Mouse (Mus musculus) megakaryocyte, adult 5-6 weeks (primary cell): Measurements from ENCODE around the gene Gm20388. TPM values are rescaled to one million over a fixed set of nuclear protein-coding genes. Genes with fewer than 3 reads are reported as not detected.

Experiments used
- ATAC-seq: 2 replicates; pipeline ENCODE4 v1.8.0; 2016; ENCODE audit warnings: mild to moderate bottlenecking, inconsistent platforms; ENCODE audit not compliant: poor library complexity, severe bottlenecking
- total RNA-seq, 2 experiments: library from RNA; stranded (forward) in 1 of 2; stranded (reverse) in 1 of 2; fragments of 153-499, 151-499 nt in 1 of 2; fragments of 221-1000, 200-1000 nt in 1 of 2; gene quantifications; 2 replicates each; pipeline versions ENCODE4 v1.2.3 to v1.2.4; 2015 to 2017

The Gm20388 gene
- total RNA-seq, 2 experiments from 2014 or later: 7.6 to 15.5 TPM

DNA sequence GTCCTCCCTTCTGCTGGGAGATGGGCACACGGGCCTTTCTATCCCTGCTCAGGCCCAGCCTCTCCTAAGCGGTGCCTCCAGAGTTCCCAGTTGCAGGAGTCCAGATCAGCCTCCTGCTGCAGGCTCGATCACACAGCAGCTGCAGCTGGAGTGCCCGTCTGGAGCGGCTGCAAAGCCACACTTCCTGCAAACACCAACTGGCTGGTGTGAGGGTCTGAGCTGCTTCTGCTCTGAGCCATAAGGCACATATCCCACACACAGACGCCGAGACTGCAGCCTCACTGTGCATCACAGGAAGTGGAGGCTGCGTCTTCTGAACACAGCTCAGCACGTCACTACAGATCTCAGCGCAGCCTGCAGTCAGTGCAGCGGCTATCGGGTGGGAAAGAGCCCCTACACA is 2756.2 kb downstream of the Gm20388 start:
- ATAC-seq: peak; percentile 50

DNA sequence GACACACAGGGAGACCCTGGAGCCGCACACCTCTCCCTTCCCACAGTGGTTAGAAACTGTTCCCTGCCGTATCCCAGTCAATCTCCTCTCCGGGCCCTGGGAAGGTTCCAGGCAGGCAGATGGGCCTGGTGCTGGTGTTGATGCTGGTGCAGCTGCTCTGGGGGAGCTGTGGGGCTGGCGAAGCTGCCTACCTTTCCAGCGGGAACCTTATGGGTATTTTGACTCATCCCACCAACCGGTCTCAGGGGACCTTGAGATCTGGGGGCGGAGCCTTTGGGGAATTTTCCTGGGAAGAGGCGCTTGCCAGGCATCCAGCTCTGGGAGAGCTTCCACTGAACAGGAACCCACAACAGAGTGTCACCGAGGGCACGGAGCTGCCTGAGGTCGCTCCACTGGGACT is 2757.2 kb downstream of the Gm20388 start:
- no peak for ATAC-seq

DNA sequence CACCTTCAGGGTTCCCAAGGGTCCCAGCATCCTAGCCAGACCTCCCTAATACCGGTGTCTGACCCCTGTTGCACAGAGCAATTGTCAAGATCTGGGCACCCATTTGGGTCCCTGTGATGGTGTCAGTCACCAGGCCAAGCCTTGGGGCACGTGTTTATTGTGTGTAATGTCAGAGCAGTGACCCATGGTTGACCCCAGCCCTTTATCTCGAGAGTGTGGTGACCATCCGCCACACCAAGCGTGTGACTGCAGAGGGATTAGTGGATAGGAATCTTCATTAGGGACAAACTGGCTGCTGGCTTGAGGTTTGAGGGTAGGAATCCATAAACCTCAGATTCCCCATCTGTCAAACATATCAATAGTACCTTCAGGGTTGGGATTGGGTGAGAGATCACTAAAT is 2758.7 kb downstream of the Gm20388 start:
- no peak for ATAC-seq

DNA sequence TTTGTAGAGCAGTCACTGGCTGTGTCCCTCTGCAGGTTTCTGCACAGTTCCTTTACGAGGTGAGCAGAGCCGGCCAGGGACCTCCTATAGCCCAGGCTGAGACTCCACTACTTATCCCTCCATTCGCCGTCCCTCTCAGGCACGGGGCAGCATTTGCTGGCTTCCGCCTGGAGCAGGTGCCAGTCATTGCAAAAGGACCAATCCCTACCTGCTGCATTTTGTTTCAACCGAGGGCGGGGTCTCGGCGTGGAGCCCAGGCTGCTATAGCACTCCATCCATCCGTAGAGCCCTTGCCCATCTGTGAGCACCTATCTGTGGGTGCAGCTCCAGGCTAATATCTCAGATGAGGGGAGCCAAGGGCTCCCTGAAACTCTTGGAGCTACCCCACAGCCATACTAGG is 2759.4 kb downstream of the Gm20388 start:
- ATAC-seq: no peak

DNA sequence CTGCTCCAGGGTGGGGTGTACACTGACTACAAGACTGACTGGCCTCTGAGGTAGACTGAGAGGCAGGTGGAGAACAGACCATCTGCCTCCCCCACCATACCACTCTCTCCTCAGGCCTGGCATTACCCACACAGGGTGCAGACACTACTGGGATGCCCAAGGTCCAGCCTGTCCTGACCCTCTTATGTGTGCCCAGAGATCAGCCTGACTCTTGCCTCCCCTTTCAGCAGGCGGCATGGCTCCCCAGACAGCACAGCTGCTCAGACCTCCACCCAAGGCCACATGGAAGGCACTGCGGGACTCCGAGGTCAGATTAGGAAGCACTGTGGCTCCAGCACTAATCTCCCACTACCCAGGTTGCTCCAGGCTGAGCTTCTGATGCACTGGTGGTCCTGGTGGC is 2760.1 kb downstream of the Gm20388 start:
- ATAC-seq: no peak

DNA sequence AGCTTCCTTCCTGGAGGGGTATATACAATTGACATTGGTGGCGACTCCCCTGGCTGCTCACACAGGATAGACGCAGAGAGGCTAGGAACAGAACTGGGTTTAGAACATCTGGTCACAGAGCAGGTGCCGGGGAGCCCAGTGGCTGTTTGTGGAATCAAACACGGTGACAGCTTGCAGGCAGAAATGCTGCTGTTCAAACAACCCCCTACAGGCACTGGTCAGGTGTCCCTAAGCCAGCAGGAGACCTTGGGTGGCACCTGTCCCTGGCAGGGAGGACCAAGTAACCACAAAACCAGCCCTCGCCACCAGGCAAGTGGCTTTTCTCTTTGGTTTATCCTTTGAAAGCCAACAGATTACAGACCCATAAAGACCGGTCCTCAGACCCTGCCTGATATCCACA is 2761.3 kb downstream of the Gm20388 start:
- ATAC-seq: no peak

DNA sequence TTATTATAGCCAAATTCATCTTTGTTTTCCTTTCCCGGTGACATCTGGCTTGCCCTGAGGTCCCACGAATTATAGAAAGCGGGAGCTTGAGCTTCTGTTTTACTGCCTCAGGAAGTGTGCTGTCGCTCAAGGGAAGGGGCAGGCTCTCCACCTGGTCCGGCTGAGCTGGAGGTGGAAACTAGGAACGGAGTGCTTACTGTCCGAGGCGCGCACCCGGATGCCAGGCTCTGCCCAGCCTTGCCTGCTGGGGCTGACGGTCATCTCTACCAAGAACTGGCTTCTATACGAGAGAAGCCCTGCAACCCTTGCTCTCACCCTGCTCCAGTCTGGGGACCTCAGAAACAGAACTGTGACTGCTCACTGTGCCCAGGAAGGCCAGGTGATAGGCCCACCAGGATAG is 2763.3 kb downstream of the Gm20388 start:
- no peak for ATAC-seq

DNA sequence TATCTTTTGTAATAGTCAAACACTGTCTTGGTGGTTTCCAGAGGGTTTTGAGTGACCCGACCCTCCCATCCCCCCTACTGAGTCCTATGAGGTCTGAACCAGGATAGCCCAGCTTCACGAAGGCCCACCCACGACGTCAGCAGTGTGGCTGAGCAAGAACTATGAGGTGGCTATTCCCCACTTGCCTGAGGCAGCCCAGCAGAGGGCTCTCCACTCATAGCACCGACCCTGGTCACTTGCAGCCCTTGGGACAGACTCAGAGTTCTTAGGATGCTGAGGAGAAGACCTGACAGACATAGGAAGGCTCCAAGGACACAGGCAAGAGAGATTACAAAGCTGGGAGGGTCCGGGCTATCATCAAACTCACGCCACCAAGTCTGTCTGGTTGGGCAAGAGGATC is 2764.4 kb downstream of the Gm20388 start:
- no peak for ATAC-seq

DNA sequence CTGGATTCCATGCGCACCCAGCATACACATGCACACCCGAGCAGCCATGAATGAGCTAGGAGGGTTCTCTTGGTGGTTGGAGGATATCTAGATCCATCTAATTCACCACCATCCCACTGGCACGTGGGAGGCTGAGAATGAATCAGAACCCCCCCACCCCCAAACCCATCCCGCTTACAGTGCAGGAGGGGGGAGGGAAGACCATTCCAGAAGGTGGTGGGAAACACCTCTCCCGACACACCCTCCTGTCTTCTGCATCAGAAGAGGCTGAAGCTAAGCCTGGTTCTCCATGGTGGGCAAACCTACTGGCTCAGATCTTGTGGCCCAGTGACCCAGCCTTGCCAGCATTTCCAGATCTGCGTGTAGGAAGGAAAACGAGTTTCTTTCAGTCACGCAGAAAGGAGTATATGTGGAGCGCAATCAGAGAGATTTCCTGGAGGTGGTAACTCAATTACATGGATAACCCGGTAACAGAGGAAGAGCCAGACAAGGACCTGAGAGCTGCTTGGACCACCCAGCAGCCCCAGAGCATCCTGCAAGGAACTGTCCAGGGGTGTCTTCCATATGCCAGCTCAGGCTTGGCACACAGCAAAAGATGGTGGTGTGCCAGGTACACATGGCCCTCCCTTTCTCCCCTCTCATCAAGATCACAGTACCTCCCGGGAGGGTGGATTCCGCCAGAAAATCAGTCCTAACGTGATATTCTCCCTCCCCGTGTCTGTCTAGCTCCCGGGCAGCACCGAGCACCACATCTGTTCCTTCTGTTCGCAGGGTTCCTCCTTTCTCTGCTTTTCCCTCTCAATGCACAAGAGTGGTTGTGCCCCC is 2765.2 kb downstream of the Gm20388 start:
- ATAC-seq: no peak

DNA sequence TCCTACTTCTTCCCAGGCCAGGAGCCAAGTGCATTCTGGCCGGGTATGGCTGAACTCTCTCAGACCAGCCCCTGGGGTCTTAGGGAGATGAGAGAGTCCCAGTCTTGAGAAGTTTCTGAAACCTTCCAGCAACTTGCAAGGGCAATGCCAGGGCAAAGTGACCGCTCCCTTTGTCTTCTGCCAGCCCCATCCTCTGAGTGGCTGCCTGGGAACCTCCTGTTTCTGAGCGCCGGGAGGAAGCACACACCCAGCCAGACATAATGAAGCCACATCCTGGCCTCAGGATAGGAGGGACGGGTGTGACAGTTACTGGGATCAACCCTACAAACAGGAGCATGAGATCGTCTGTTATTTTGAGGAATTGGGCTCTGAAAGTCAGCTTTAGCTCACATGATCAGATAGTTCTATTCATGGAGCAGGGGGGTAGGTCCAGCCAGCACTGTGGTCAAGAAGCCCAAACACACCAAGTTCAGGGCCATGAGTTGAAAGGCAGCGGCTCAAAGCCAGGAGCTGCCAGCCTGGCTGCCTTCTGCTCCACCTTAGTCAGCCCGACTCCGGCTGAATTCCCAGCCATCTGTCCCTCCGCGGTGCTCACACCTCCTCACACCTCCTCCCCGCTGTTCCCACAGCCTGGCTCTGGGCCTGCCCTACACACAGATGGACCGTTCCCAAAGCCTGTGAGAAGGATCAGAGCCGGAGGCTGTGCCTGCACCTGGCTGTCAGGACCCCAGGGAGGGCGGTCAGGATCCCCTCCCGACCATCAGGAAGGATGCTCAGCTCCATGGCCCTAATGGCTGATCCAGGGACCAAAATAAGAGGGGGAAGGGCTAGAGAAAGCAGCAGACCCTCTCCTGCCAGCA is 2766.2 kb downstream of the Gm20388 start:
- ATAC-seq: peak; percentile 17; the same call in 1 of the 2 replicates

DNA sequence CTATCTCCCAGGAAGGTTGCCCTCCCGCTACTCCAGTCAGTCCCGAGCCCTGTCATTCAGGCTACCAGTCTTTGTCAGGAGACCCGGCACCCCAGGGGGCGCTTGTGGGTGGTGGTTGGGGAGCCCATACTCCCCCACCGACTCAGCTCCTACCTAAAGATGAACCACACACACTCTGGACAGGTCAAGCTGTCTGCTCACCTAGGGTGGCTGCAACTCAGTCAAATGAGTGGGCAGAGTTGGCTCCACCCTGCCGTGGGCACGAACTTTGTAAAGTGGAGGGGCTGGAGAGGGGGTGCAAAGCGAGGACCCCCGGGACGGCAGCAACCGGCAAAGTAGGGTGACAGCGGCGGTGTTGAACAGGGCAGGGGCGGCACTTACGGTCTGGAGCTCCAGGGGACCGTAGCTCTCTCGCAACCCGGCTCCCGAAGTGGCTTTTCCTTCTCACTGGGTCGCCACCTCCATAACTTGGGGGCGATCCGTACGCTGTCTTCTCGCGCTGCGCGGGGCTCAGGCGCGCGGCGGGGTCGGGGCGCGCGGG is 2766.9 kb downstream of the Gm20388 start:
- no peak for ATAC-seq

DNA sequence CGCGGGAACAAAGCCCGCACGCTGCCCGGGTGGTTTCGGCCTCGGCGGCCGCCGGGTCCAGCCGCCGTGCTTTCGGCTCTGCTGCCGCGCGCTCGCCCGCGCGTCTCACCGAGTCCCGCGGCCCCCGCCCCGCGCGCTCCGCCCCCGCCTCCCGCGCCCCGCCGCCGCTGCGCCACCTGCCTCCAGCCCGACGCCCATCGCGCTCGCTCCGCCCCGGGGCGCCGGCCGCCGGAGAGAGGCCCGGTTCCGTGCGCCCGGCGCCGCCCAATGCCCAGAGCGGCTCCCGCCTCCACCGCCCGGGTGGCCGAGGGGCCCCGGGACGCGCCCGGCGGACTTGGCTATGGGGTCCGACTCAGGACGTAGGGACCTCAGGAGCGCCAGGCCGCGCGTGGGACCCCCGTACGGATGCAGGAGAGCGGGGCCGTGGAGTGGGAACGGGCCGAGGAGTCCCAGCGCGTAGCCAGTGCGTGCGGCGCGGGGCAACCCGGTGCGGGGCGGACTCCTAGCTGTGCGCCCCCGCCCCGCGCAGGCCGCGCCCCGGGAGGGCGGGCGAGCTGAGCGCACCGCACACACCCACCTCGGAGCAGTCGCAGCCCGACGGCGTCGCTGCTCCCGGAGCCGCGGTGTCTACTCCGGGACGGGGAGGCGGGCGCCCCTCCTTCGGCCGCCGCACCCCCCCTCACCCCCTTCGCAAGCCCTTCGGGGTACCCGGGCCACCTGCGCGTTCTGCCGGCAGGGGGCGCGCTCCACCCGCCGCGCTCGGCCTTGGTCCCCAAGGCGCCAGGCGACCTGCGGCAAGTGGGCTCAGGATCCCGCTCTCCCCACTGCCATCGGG is 2767.6 kb downstream of the Gm20388 start:
- ATAC-seq: peak; percentile 53

DNA sequence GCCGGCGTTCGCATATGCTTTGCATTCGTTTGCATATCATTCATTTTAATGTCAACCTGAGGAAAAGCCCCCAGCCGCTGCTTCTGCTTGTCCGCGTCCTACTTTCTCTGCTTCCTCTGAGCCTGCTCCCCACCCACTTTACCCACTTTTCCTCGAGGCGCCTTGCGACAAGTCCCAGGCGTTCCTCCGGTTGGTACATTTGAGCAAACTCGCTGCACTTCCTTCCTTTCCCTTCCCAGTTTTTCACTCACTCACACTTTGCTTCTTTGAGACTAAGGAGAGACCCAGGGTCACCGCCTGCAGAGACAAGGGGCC is 2768.2 kb downstream of the Gm20388 start:
- ATAC-seq: no peak

DNA sequence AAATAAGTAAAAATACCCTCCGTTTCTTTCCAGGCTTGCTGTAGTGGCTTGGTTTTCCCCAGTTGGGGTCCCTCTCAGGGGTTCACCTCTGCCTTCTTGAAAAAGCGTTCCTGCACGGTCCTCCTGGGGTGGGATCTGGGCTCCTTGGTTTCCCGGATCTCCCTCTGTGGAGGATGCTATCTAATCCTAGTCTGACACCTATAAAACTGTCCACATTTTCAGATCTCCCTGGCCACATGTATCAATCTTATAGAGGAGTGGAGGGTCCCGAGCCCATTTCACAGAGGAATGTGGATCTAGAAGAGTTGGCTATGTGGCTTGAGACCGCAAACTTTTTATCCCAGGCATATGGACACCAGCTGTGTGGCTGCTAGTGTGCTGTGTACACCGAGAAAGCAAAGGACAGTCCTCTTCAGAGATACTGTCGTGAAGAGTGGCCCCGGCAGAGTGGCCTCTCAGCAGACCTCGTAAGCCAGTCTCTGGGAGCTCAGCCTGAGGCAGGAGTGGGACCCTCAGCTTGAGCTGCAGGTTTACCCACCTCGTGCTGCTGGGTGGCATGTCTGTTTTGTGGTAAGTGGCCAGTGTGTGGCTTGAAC is 2768.8 kb downstream of the Gm20388 start:
- no peak for ATAC-seq

DNA sequence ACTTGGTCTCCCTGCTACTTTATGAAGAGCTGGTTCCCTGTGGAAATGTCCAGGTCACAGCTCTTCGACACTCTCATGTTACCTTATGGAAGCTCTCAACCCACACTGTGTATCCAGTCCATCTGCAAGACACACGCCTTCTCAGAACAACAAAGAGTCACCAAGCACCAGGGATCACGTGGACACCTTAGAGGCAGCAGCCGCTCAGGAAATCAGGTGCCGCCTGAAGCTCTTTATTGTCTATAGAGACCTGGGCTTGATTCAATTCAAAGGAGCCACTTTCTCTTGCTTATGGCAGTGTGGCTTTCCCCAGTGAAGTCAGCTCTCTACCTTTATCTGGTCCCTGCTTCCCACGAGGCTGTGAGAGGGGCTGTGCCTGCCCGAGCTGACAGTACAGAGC is 2769.5 kb downstream of the Gm20388 start:
- ATAC-seq: no peak

DNA sequence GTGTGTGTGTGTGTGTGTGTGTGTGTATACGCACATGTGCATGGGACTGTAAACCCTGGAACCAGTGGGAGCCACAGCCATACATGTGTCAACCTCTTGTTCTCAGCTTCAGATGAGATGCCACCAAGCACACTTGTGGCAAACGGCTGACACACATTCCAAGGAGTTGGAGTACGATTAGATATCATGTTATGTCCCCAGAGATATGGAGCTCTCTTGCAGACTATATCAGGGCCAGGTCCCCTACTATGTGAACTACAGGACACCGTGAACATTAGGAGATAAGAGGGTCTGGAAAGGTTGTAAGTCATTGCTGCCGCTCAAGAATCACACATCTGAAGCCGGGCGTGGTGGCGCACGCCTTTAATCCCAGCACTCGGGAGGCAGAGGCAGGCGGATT is 2772.2 kb downstream of the Gm20388 start:
- no peak for ATAC-seq

DNA sequence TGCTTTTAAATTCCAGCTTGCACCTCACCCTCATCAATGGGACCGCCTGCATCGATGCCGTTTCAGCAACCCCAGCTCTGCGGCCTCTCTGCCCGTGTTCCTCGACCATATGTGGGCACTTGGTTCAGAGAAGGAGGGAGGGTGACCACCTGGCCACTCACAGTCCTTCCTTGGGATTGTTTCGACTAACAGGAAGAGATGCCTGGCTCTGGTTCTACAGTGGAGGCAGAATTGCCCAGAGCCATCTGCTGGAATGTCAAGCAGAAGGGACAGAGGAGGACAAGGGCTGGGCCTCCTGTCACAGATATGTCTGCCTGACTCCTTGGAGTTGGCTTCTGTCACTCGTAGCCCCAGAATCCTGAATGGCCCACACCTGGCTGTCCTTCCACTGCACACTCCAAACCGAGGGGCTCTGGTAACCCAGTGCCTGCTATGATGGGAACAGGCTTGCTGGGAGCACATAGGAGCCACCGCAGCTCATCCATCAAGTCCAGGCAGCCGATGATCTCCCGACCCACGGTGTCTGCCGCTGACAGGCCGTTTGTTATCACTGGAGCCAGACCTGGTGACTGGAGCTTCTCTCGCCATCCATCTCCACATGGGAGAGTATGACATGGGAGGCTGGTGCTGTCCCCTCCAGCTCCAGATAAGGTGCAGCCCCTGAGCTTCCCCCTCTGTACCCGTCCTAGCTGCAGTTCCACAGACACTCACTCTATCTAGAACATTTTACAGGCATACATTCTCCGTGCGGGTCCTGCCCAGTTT is 2774.6 kb downstream of the Gm20388 start:
- no peak for ATAC-seq

DNA sequence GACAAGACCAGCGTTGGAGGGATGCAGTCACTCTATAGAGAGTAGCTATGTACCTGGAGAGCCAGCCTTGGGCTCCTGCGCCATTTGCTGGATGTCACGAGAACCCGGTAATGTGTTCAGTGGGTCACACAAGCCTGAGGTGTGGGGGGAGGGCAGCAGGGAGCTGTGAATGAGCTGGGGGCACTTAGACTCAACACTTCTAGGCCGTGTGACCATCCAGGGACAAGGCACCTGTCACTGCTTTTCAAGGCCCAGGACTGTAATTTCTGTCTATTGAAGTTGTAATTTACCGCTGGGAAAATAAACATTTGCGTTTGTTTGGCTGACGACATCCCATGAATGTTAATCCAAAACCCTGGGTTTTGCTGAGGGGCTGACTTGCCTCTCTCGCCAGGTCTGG is 2776.2 kb downstream of the Gm20388 start:
- ATAC-seq: no peak

DNA sequence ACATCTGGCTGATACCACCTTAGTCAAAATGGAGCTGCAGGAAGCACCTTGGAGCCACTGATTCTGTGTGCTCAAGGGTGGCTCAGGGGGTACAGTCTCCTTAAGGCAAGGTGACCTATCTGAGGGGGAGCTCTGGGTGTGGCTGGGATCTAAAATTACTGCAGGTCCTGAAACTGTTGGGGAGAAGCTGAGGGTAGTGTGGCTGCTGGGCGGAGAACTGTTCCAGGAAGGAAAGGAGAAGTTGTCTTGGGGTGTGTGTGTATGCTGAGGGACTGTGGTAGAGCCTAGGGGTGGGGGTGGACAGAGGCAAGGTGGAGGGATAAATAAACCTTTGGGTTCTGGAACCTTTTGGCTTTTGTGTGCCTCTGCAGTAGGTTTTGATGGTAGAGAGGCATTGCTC is 2778.7 kb downstream of the Gm20388 start:
- ATAC-seq: peak; percentile 78

DNA sequence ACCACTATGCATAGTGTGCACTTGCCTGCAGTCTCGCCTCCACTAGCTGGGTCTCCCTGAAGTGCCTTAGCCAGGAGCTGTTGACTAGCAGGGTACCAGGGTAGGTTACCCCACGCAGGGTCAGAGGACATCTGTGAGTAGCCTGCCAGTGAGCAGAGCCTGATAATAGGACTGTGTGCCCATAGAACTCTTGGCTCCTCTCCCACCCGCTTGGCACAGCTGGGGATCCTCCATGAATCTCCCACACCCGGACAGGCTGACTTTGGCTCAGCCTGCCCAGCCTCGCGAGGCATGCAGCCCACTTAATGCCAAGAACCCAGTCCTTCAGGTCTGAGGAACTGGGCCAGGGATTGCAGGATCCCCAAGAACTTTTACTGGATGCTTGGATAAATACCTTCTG is 2780.4 kb downstream of the Gm20388 start:
- ATAC-seq: no peak
